Mouse (Mus musculus): Measurements from ENCODE around the gene Cyp2j6. TPM values are rescaled to one million over a fixed set of nuclear protein-coding genes. Genes with fewer than 3 reads are reported as not detected.
"Not testable (repeated sequence)": the region's sequence is repeated elsewhere in the genome, so short reads cannot be mapped to it uniquely, and the experiment has no call there.

Cyp2j6 gene
- 1.2 and 1.6 TPM in 2 replicates for polyA plus RNA-seq (2015; fragmentation: Nextera tagmentation; extraction: Ambion mirVana)

DNA sequence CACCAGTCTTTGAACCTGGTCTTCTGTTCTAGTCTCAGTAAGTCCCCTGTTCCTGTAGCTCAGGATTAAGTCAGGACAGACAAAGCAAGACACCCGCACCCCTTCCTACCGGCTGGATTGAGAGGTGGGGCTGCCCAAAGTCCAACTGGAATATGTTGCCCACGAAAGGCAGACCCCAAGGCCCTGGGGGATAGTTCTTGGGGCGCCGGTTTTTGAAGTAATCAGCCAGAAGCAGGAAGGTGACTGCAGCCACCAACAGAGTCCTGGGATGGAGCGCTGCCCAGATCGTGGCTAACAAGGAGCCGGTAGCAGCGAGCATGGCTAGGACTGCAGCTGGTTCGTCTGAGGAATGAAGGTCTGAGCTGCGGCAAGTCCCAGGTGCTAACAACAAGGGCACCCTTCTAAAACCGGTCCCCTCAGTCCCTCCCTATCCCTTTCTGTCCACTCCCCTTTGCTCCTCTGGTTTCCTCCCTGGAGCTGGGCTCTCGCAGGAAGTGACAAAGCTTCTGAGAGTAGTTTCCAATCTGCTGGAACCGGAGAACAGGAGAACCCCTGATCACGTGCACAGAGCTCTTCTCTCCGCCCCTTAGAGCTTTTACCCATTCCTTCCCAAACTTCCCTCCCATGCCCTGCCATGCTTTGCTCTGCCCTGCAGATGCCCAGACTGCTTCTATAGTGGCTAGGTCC, at the start of gene Cyp2j6:
Cyp2j6 (minus strand) TSS at position 529 of the 687 bp plus-strand sequence.
- no peaks in the 10 kb centered on the region for H3K4me1 ChIP-seq (replicated peaks)
- 2% methylated on average over 16 of the region's 16 CpGs for WGBS (ENCODE audit: insufficient replicate concordance)
- no peaks in the 10 kb centered on the region for H3K27me3 ChIP-seq
- no peaks in the 10 kb centered on the region for H3K9me3 ChIP-seq (replicated peaks)
- no peak within 1 kb of the TSS for H3K9ac ChIP-seq
- ATAC-seq (ENCODE audit: insufficient read depth) = peak; percentile 34; the same call in 1 of the 2 replicates
- H3K4me2 ChIP-seq = peak within 1 kb of the TSS; percentile 57
- no peak within 1 kb of the TSS for H3K27ac ChIP-seq (replicated peaks)
- peak within 1 kb of the TSS; percentile 46 for H3K4me3 ChIP-seq (replicated peaks)
- H3K36me3 ChIP-seq (replicated peaks) = no peaks in the 10 kb centered on the region

GRCm38 (mm10) chr4:96591791-96592150, 38.3 kb upstream of the Cyp2j6 start:
- Histone ChIP-seq H3K27me3 (no peaks in the 10 kb centered on the region), H3K4me1 (replicated peaks) (no peaks in the 10 kb centered on the region), H3K36me3 (replicated peaks) (no peaks in the 10 kb centered on the region), H3K4me2 (peak overlapping the region; percentile 40; the same call in 1 of the 2 replicates), H3K9ac (no peak overlapping the region), H3K27ac (replicated peaks) (no peak overlapping the region), H3K4me3 (replicated peaks) (no peak overlapping the region), H3K9me3 (replicated peaks) (no peaks in the 10 kb centered on the region)
- 26% methylated on average over 4 of the region's 4 CpGs for WGBS (ENCODE audit: insufficient replicate concordance)
- no peak for ATAC-seq (ENCODE audit: insufficient read depth)

DNA sequence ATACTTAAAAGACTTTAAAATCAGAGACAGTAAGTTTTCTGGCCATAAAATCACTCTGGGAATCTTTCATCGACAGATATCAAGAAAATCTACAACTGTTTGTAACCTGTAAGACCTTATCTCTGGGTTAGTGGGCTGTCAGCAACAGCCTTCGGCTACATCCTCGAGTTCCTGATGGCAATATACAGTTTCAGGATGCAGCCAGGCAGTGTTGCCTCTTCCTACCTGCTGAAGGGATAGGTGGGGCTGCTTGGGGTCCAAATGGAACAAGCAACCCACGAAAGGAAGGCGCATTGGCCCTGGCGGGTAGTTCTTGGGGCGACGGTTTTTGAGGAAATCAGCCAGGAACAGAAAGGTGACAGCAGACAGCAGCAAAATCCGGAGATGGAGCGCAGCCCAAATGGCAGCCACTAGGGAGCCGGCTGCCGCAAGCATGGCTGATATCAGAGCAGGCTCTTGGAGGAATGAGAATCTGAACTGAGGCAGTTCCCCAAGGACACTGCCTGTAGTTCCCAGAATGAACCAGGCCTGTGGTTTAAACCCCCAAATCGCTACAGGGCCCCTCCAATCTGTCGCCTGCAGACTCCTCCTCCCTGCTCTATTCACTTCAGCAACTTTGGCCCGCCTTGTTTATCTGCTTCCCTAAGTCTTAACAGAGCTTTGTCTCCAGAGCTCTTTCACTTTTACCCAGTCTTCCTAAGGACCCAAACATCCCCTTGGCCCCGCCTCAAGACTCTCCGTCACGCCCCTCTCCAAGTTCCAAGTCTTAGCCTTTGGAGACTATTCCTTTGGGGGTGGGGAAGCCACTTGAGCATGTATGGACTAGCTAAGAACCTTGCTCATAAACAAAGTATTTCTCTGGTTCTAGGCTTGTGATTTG, 37.7 kb upstream of the Cyp2j6 start, which contains the start of gene Cyp2j9:
Cyp2j9 (minus strand) TSS at position 668 of the 880 bp plus-strand sequence.
- Histone ChIP-seq H3K9me3 (replicated peaks) (no peaks in the 10 kb centered on the region), H3K4me1 (replicated peaks) (no peaks in the 10 kb centered on the region), H3K9ac (no peak within 1 kb of the TSS), H3K4me2 (peak within 1 kb of the TSS; percentile 40), H3K4me3 (replicated peaks) (peak within 1 kb of the TSS; percentile 18; the same call in 1 of the 2 replicates), H3K36me3 (replicated peaks) (no peaks in the 10 kb centered on the region), H3K27me3 (no peaks in the 10 kb centered on the region), H3K27ac (replicated peaks) (no peak within 1 kb of the TSS)
- 7% methylated on average over 18 of the region's 18 CpGs for WGBS (ENCODE audit: insufficient replicate concordance)
- no peak for ATAC-seq (ENCODE audit: insufficient read depth)

DNA sequence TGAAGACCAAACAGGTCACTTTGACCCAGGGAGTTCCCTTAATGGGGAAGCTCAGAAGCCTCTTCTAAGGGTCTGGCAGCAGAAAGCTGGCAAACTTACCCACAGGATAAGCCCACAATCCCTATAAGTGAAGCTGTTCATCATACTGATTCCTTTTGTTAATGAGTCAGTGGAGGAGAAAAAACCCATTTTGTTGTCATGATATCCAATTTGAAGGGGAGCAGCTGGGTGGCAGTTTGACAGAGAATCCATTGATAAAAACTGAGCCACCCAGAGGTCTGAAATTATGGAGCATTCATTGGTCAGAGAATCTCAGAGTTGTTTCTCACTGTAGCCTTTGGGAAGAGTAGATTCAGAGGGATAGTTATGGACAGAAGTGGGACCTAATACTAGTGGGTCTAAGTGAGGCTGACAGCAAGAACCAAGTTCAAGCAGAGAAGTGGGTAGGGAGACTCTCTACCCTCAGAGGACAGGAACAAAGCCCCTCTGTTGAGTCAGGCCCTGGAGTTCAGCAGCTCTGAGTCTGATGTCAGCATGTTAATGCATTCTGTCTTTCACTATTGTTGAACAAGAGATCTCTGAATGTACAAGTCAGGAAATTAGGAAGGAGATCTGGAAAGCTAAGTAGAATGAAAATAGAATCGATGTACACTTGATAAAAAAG, 28.1 kb upstream of the Cyp2j6 start:
- Histone ChIP-seq H3K36me3 (replicated peaks) (no peaks in the 10 kb centered on the region), H3K4me1 (replicated peaks) (no peaks in the 10 kb centered on the region), H3K9me3 (replicated peaks) (no peaks in the 10 kb centered on the region), H3K9ac (no peak overlapping the region), H3K27ac (replicated peaks) (no peak overlapping the region), H3K4me3 (replicated peaks) (no peak overlapping the region), H3K27me3 (no peaks in the 10 kb centered on the region), H3K4me2 (no peak overlapping the region)
- 36% methylated on average over 1 of the region's 1 CpGs for WGBS (ENCODE audit: insufficient replicate concordance)
- ATAC-seq (ENCODE audit: insufficient read depth) = no peak

GRCm38 (mm10) chr4:96580351-96580750, 26.9 kb upstream of the Cyp2j6 start:
- not testable (repeated sequence) for H3K9ac ChIP-seq; ATAC-seq (ENCODE audit: insufficient read depth); H3K27ac ChIP-seq (replicated peaks); H3K36me3 ChIP-seq (replicated peaks); H3K4me3 ChIP-seq (replicated peaks); H3K4me1 ChIP-seq (replicated peaks); H3K9me3 ChIP-seq (replicated peaks); H3K27me3 ChIP-seq; H3K4me2 ChIP-seq
- WGBS (ENCODE audit: insufficient replicate concordance) = 49% methylated on average over 6 of the region's 6 CpGs

DNA sequence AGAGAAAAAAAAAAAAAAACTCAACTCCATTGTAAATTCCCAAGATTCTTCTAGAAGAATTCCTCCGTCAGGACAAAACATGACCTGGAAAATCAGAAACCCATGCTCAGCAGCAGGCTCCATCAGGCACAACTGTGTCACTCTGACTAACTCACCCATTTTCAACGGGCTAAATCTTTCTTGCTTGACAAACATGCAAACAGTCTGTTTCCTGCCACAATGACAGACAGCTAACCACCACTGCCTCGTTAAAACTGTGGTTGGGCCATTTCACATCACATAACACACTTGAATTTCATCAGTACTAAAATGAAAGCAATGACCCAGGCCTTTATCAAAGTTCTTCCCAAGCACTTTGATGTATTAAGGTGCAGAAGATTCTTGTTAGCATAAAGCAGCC, 16.0 kb upstream of the Cyp2j6 start:
- no peaks in the 10 kb centered on the region for H3K4me1 ChIP-seq (replicated peaks)
- no peaks in the 10 kb centered on the region for H3K9me3 ChIP-seq (replicated peaks)
- no peak overlapping the region for H3K4me2 ChIP-seq
- no peak overlapping the region for H3K4me3 ChIP-seq (replicated peaks)
- H3K36me3 ChIP-seq (replicated peaks) = no peaks in the 10 kb centered on the region
- H3K27ac ChIP-seq (replicated peaks) = no peak overlapping the region
- ATAC-seq (ENCODE audit: insufficient read depth) = no peak
- H3K27me3 ChIP-seq = no peaks in the 10 kb centered on the region
- H3K9ac ChIP-seq = no peak overlapping the region
- WGBS (ENCODE audit: insufficient replicate concordance) = 28% methylated on average over 3 of the region's 3 CpGs

DNA sequence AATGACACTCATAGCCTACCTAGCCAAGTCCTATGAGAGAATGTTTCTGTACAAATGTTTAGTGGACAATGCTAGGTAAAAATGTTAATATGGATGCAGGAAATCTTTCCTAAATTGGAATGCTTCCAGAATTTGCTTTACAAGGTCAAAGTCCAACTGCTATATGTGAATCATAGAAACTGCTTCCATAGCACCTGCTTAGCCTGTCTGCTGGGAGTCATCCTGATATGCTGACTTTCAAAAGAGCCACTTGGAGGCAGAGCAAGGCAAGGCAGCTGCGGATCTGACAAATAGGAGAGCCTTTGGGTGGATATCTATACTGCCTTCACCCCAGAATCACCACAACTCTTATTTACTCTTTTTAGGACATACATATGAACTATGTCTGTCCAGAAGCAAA, 14.5 kb upstream of the Cyp2j6 start:
- no peak overlapping the region for H3K4me2 ChIP-seq
- no peak overlapping the region for H3K4me3 ChIP-seq (replicated peaks)
- 68% methylated on average over 1 of the region's 1 CpGs for WGBS (ENCODE audit: insufficient replicate concordance)
- no peak overlapping the region for H3K27ac ChIP-seq (replicated peaks)
- H3K9me3 ChIP-seq (replicated peaks) = no peaks in the 10 kb centered on the region
- no peaks in the 10 kb centered on the region for H3K4me1 ChIP-seq (replicated peaks)
- no peaks in the 10 kb centered on the region for H3K36me3 ChIP-seq (replicated peaks)
- no peak for ATAC-seq (ENCODE audit: insufficient read depth)
- no peak overlapping the region for H3K9ac ChIP-seq
- H3K27me3 ChIP-seq = no peaks in the 10 kb centered on the region

DNA sequence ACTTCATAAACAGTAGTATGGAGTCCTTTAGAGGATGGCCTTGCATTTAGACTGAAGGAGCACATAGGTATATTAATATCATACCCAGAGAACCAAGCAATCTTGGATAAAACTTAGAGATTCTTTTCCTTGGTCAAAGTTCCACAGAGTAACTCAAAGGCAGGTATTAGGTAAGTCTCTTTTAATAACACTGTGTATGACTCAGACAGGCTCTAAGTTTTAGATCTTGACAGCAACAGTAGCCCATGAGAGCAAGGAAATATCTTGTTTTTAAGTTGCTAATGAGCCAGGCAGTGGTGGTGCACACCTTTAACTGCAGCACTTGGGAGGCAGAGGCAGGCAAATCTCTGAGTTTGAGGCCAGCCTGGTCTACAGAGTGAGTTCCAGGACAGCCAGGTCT, 12.3 kb upstream of the Cyp2j6 start:
- Histone ChIP-seq H3K9ac (no peak overlapping the region), H3K27me3 (no peaks in the 10 kb centered on the region), H3K4me1 (replicated peaks) (no peaks in the 10 kb centered on the region), H3K9me3 (replicated peaks) (no peaks in the 10 kb centered on the region), H3K27ac (replicated peaks) (no peak overlapping the region), H3K36me3 (replicated peaks) (no peaks in the 10 kb centered on the region), H3K4me2 (no peak overlapping the region), H3K4me3 (replicated peaks) (no peak overlapping the region)
- ATAC-seq (ENCODE audit: insufficient read depth) = no peak

- WGBS (ENCODE audit: insufficient replicate concordance) = 64% methylated on average over 1 of the region's 1 CpGs
- ATAC-seq (ENCODE audit: insufficient read depth) = no peak
Observed at GRCm38 (mm10) chr4:96560464-96560863, 7.0 kb upstream of the Cyp2j6 start.

GRCm38 (mm10) chr4:96559781-96560180, 6.3 kb upstream of the Cyp2j6 start:
- Histone ChIP-seq H3K27ac (replicated peaks) (no peak overlapping the region), H3K9ac (no peak overlapping the region), H3K4me1 (replicated peaks) (no peaks in the 10 kb centered on the region), H3K4me2 (no peak overlapping the region), H3K9me3 (replicated peaks) (no peaks in the 10 kb centered on the region), H3K36me3 (replicated peaks) (no peaks in the 10 kb centered on the region), H3K27me3 (no peaks in the 10 kb centered on the region), H3K4me3 (replicated peaks) (no peak overlapping the region)
- WGBS (ENCODE audit: insufficient replicate concordance) = 51% methylated on average over 1 of the region's 1 CpGs
- ATAC-seq (ENCODE audit: insufficient read depth) = no peak

More at GRCm38 (mm10) chr4:96560464-96560863, 7.0 kb upstream of the Cyp2j6 start:
- Histone ChIP-seq H3K27me3 (no peaks in the 10 kb centered on the region), H3K4me3 (replicated peaks) (no peak overlapping the region), H3K36me3 (replicated peaks) (no peaks in the 10 kb centered on the region), H3K27ac (replicated peaks) (no peak overlapping the region), H3K4me1 (replicated peaks) (no peaks in the 10 kb centered on the region), H3K9me3 (replicated peaks) (no peaks in the 10 kb centered on the region), H3K4me2 (no peak overlapping the region), H3K9ac (no peak overlapping the region)

GRCm38 (mm10) chr4:96551619-96552018, 1.8 kb downstream of the Cyp2j6 start:
- no peak overlapping the region for H3K9ac ChIP-seq
- H3K9me3 ChIP-seq (replicated peaks) = no peaks in the 10 kb centered on the region
- H3K36me3 ChIP-seq (replicated peaks) = no peaks in the 10 kb centered on the region
- H3K4me2 ChIP-seq = no peak overlapping the region
- 51% methylated on average over 3 of the region's 3 CpGs for WGBS (ENCODE audit: insufficient replicate concordance)
- ATAC-seq (ENCODE audit: insufficient read depth) = no peak
- no peaks in the 10 kb centered on the region for H3K4me1 ChIP-seq (replicated peaks)
- no peak overlapping the region for H3K4me3 ChIP-seq (replicated peaks)
- H3K27ac ChIP-seq (replicated peaks) = no peak overlapping the region
- H3K27me3 ChIP-seq = no peaks in the 10 kb centered on the region

Measured in liver, embryonic 15.5 days (tissue).